Mouse (Mus musculus): ENCODE results near the gene Dclk2.
A peak's percentile ranks its signal among the peaks of the same experiment; 100 is the strongest.

Gene Dclk2

GRCm38 (mm10) chr3:86920343-86921083 lies at the start of gene Dclk2:
Gene Dclk2, minus strand, starts transcription at chr3:86920852.
- peak; percentile 15 to 43 for DNase-seq (ENCODE audit: low spot score in 2 of 2)

- no peak for DNase-seq (ENCODE audit: low spot score in 2 of 2)
Observed at GRCm38 (mm10) chr3:86962665-86963435, 42.2 kb upstream of the Dclk2 start.

DNA sequence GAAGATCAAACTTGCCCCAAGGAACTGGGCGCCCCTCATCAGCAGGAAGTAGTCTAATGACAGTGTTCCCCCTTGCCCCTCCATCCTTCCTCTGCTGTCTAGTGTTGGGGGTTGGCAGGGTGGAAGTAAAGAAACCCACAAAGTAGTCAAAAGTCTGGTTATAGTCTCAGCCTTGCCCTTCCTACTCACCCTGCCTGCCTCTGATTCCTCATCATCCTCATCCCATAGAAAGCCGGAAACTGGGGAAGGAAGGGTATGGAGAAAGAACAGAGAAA lies 40.7 kb upstream of the Dclk2 start:
- DNase-seq (ENCODE audit: low spot score in 2 of 2): no peak

- no peak for DNase-seq (ENCODE audit: low spot score in 2 of 2)
Observed at GRCm38 (mm10) chr3:86960656-86961394, 40.2 kb upstream of the Dclk2 start.

GRCm38 (mm10) chr3:86959088-86959487 lies 38.4 kb upstream of the Dclk2 start:
- no peak for DNase-seq (ENCODE audit: low spot score in 2 of 2)

DNA sequence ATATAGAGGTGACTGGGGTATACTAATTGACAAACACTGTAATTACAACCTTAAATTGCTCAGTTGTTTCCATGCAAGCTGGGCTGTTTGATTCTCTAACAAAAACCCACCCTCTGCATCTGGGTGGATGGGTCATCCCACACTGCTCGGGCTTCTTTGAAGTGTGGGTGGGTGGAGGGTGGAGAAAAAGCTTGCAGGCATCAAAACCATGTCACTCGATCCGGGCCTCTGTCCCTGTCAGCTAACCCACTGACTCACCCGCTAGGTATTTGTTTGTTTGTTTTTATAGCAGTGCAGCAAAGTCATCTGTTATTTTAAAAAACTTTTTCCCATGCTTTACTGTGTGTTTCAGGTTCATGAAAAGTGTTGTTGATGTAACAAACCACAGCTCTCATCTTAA lies 34.7 kb upstream of the Dclk2 start:
- DNase-seq (ENCODE audit: low spot score in 2 of 2): no peak

GRCm38 (mm10) chr3:86954521-86954920 lies 33.9 kb upstream of the Dclk2 start:
- no peak for DNase-seq (ENCODE audit: low spot score in 2 of 2)

DNA sequence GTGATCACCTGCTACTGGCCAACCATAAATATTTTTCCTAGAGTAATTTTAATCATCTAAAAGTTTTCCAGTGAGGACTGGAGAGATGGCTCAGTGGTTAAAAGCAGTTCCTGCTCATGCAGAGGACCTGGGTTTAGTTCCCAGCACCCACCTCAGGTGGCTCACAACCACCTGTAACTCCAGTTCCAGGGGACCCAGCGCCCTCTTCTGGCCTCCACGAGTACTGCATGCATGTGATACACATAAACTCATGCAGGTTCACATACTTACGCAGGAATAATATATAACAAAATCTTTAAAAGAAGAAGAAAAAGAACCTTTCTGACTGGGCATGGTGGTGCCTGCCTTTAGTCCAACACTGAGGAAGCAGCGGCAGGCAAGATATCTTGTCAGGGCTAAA lies 33.2 kb upstream of the Dclk2 start:
- DNase-seq (ENCODE audit: low spot score in 2 of 2): no peak

- DNase-seq (ENCODE audit: low spot score in 2 of 2): no peak
Observed at GRCm38 (mm10) chr3:86950652-86951051, 30.0 kb upstream of the Dclk2 start.

DNA sequence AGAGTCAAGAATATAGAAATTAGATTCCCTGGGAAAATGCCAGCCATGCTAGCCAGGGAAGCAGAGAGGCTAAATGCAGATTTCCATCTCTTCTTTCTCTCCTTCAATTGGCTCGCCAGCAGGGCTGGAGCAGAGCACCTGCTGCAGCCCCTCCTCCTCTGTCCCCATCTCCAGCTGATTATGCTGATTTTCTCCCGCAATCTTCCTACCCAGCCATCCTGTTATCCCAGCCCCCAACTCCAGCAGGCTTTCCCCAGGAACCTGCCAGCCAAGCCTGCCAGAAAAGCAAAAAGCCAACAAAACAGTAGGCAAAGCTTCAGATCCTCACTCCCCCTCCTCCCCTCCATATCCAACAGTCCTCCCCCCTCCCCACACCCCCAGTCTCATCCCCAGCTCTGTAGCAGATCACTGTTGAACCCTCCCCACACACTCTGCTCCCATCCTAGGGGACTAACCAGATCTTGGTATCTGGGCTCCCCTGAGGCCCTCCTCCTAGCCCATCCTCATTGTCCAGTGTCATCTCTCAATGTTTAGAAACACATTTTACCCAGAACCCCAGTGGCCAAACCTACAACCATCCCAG lies 15.7 kb upstream of the Dclk2 start:
- DNase-seq (ENCODE audit: low spot score in 2 of 2): no peak

DNA sequence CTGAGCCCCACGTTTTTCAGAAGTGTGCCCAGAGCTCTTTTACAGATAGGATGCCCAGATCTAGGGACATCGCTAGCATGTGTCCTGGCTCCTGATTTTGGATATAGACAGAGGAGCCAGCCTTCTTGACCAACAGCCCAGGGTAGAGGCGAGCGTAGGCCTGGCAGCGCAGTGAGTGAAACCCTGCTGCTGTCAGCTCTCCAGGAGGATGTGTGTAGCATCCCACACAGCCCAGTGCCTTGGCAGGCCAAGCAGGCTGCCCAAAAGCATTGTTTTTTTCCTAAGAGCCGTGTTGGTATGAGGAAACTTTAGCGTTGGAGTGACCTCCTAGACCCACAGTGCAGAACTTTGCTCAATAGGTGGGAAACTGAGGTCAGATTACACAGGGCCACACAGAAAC lies 12.8 kb upstream of the Dclk2 start:
- DNase-seq (ENCODE audit: low spot score in 2 of 2): no peak

DNA sequence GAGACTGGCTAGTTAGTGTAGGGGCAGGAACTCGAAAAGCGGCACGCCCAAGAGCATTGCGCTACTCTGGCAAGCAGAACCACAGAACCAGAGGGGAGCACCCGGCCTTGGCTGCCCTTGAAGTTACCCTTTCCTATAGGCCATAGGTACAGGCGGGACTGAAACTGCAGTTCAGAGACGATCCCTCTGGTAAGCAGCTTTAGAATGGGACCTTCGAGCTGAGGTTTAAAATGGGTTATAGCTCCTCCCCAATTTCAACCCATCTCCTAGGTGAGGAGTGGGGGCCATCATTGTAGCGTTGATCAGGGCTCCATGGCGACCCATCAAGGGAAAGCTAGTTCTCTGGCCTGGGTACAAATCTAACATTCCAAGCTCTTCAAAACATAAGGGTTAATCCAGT lies 3.0 kb upstream of the Dclk2 start:
- no peak for DNase-seq (ENCODE audit: low spot score in 2 of 2)

DNA sequence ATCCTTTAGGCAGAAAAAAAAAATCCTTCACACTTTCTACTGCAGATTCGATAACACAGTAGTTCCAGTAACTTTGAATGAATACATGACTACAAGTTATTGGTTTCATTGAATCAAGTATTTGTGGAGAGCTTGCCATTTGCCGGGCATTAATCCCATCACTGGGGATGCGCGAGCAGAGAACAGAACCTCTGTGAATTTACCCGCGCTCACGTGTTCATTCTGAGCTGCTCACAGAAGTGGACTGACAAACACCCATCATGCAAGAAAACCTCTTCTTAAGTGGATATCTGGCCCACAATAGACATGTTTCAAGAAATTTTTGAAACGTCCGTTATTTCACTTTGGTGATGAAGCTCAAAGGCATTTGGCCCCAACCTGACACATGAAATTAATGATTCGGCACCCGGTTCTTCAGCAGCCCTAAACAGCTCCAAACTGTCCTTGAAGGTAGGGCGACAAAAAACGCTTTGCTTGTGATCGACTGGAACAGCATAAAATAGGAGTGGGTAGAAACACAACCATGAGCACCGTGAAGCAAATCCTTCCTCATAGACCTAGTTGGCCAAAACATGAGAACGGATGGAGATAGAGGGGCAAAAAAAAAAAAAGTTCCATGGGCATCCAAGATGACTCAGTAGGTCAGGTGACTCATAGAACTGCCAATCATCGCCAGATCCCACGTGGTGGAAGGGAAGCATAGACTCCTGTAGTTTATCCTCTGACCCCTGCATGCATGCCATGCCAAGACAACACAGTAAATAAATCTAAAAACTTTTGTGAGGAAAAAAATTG lies 726 bp upstream of the Dclk2 start:
- no peak for DNase-seq (ENCODE audit: low spot score in 2 of 2)

GRCm38 (mm10) chr3:86919641-86920342 lies 860 bp downstream of the Dclk2 start:
- DNase-seq (ENCODE audit: low spot score in 2 of 2): peak in 1 of 2 experiments; percentile 1

GRCm38 (mm10) chr3:86917048-86917447 lies 3.6 kb downstream of the Dclk2 start:
- DNase-seq (ENCODE audit: low spot score in 2 of 2): no peak

- no peak for DNase-seq (ENCODE audit: low spot score in 2 of 2)
Observed at GRCm38 (mm10) chr3:86916626-86917025, 4.0 kb downstream of the Dclk2 start.

DNA sequence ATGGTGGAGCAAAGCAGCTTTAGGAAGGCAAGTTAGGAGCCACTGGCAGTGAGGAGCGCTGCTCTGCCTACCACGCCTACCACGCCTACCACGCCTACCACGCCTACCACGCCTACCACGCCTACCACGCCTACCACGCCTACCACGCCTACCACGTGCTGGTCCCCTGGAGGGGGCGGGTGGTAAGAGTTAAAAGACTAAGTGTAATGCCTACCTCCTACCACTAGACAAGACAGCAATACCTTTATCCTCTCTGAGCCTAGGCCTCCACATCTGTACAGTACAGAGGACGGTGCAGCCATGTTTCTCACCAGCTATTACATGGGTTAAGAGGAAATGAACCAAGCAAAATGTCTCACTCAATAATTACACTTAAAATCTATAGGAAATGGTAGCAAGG lies 5.4 kb downstream of the Dclk2 start:
- DNase-seq (ENCODE audit: low spot score in 2 of 2): no peak

GRCm38 (mm10) chr3:86914316-86914715 lies 6.3 kb downstream of the Dclk2 start:
- no peak for DNase-seq (ENCODE audit: low spot score in 2 of 2)

- DNase-seq (ENCODE audit: low spot score in 2 of 2): no peak
Observed at GRCm38 (mm10) chr3:86898366-86898765, 22.3 kb downstream of the Dclk2 start.

- no peak for DNase-seq (ENCODE audit: low spot score in 2 of 2)
Observed at GRCm38 (mm10) chr3:86897551-86897950, 23.1 kb downstream of the Dclk2 start.

DNA sequence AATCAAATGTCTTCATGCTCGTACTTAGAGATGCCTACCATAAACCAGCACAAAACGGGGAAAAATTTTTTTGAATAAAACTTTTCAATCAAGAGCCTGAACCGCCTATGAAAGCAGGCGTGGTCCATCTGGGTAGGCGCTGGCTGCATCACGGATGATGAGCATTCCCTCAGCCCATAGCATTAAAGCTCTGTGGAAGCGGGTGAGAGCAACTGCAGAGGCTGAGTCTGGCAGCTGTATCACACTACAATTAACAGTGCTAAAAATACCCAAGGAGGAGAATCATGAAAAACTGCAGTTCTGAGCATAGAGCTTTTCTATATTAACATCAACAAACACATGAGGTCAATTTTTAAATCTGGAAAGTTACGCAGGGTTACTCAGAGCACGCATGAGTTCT lies 23.6 kb downstream of the Dclk2 start:
- DNase-seq (ENCODE audit: low spot score in 2 of 2): no peak

Measured in urinary bladder, postnatal 36 days (tissue).